Mouse (Mus musculus): ENCODE measurements around the gene Sgcd. TPM values are rescaled to one million over a fixed set of nuclear protein-coding genes. Genes with fewer than 3 reads are reported as not detected.

The Sgcd gene
- polyA plus RNA-seq, 1 experiment from 2014 or later, result 0.24 TPM

DNA sequence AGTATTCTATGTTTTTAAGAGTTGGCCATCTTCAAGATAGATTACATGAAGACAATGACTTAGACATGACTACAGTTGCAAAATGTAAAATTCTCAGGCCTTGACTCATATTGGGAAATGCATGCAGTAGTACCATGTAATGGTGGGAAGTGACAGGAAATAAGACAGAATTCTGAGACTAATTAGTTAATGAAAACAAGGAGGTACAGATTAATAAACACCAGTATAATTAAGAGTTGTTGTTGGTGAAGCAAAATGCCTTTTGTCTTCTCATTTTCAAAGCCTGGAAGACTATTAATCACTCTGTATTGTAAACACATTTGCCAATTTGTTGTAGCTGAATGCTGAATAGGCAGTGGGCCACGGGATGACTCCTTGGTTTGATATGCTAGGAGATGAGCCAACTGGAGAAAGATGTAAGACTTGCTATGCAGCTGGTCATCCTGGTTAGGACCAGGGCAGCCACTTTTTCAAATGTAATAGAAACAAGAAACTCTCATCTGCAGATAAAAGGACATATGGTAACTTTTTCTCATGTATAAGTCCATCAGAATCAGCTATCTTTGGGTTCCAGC is 983.4 kb downstream of the Sgcd start:
- Histone ChIP-seq H3K27ac (replicated peaks) (no peak overlapping the region), H3K4me1 (replicated peaks) (no peaks in the 10 kb centered on the region), H3K4me3 (replicated peaks) (no peak overlapping the region), H3K36me3 (replicated peaks) (no peaks in the 10 kb centered on the region), H3K9ac (no peak overlapping the region), H3K9me3 (replicated peaks) (no peaks in the 10 kb centered on the region), H3K4me2 (no peak overlapping the region), H3K27me3 (no peaks in the 10 kb centered on the region)
- 45% methylated on average over 1 of the region's 1 CpGs for WGBS (ENCODE audit: insufficient replicate concordance)
- ATAC-seq (ENCODE audit: insufficient read depth), result no peak

DNA sequence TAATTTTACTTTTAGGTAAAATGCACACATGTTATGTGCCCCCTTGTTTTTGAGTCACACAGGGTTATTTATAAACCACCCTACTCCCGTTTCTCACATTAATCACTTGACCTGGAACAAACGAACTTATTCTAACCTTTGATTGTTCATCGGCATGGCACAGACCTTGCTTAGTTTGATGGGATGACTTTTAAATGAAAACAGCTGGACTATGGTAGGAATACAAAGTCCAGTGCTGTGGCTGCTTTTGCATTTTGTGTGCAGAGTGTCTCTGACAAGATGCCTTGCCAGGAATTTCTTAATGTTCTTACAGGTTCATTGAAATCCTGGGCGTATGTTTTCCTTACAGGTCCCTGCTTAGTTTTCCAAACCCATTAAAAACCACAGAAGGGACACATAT is 1049.5 kb downstream of the Sgcd start:
- no peaks in the 10 kb centered on the region for H3K36me3 ChIP-seq (replicated peaks)
- H3K4me3 ChIP-seq (replicated peaks), result no peak overlapping the region
- no peaks in the 10 kb centered on the region for H3K4me1 ChIP-seq (replicated peaks)
- no peak for ATAC-seq (ENCODE audit: insufficient read depth)
- H3K4me2 ChIP-seq, result no peak overlapping the region
- H3K9ac ChIP-seq, result no peak overlapping the region
- 51% methylated on average over 4 of the region's 4 CpGs for WGBS (ENCODE audit: insufficient replicate concordance)
- no peaks in the 10 kb centered on the region for H3K27me3 ChIP-seq
- H3K27ac ChIP-seq (replicated peaks), result no peak overlapping the region
- no peaks in the 10 kb centered on the region for H3K9me3 ChIP-seq (replicated peaks)

GRCm38 (mm10) chr11:46924946-46925345 is 1063.8 kb downstream of the Sgcd start:
- Histone ChIP-seq H3K4me1 (replicated peaks) (no peaks in the 10 kb centered on the region), H3K27me3 (no peaks in the 10 kb centered on the region), H3K9me3 (replicated peaks) (no peaks in the 10 kb centered on the region), H3K4me2 (no peak overlapping the region), H3K36me3 (replicated peaks) (no peaks in the 10 kb centered on the region), H3K9ac (no peak overlapping the region), H3K4me3 (replicated peaks) (no peak overlapping the region), H3K27ac (replicated peaks) (no peak overlapping the region)
- WGBS (ENCODE audit: insufficient replicate concordance), result 68% methylated on average over 1 of the region's 1 CpGs
- no peak for ATAC-seq (ENCODE audit: insufficient read depth)

DNA sequence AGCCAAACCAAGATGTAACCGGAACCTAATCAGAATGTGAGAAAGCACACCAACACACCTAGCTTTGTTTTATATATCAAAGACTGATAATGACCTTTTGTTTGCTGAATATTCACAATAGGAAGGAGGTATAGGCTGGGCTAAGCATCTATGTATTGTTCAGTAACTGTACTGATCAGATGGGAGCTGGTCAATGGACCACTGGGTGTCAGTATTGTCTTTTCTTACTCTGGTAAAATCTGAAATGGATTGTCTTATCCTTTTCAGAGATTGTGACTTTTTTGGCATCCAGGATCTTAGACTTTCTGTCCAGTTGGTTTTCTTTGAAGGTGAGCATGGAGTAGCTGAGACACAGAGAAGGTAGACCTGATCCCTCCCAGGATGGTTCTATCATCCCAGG is 1068.5 kb downstream of the Sgcd start:
- Histone ChIP-seq H3K4me3 (replicated peaks) (no peak overlapping the region), H3K4me1 (replicated peaks) (no peaks in the 10 kb centered on the region), H3K27ac (replicated peaks) (no peak overlapping the region), H3K9me3 (replicated peaks) (no peaks in the 10 kb centered on the region), H3K27me3 (no peaks in the 10 kb centered on the region), H3K36me3 (replicated peaks) (no peaks in the 10 kb centered on the region), H3K4me2 (no peak overlapping the region), H3K9ac (no peak overlapping the region)
- ATAC-seq (ENCODE audit: insufficient read depth), result no peak
- WGBS (ENCODE audit: insufficient replicate concordance), result 65% methylated on average over 1 of the region's 1 CpGs

- Histone ChIP-seq H3K4me3 (replicated peaks) (no peak overlapping the region), H3K4me1 (replicated peaks) (no peaks in the 10 kb centered on the region), H3K36me3 (replicated peaks) (no peaks in the 10 kb centered on the region), H3K27me3 (no peaks in the 10 kb centered on the region), H3K9ac (no peak overlapping the region), H3K9me3 (replicated peaks) (no peaks in the 10 kb centered on the region), H3K27ac (replicated peaks) (no peak overlapping the region), H3K4me2 (no peak overlapping the region)
- no peak for ATAC-seq (ENCODE audit: insufficient read depth)
- WGBS (ENCODE audit: insufficient replicate concordance), result 58% methylated on average over 5 of the region's 5 CpGs
Measured at GRCm38 (mm10) chr11:46912656-46913237, 1076.0 kb downstream of the Sgcd start.

- Histone ChIP-seq H3K4me1 (replicated peaks) (no peaks in the 10 kb centered on the region), H3K4me3 (replicated peaks) (no peak overlapping the region), H3K36me3 (replicated peaks) (no peaks in the 10 kb centered on the region), H3K27me3 (no peaks in the 10 kb centered on the region), H3K4me2 (no peak overlapping the region), H3K9ac (no peak overlapping the region), H3K27ac (replicated peaks) (no peak overlapping the region), H3K9me3 (replicated peaks) (no peaks in the 10 kb centered on the region)
- ATAC-seq (ENCODE audit: insufficient read depth), result no peak
- 62% methylated on average over 1 of the region's 1 CpGs for WGBS (ENCODE audit: insufficient replicate concordance)
Measured at GRCm38 (mm10) chr11:46904281-46904680, 1084.5 kb downstream of the Sgcd start.

- ATAC-seq (ENCODE audit: insufficient read depth), result no peak
- no peaks in the 10 kb centered on the region for H3K4me1 ChIP-seq (replicated peaks)
- H3K9ac ChIP-seq, result no peak overlapping the region
- no peak overlapping the region for H3K4me3 ChIP-seq (replicated peaks)
- no peak overlapping the region for H3K4me2 ChIP-seq
- no peak overlapping the region for H3K27ac ChIP-seq (replicated peaks)
- no peaks in the 10 kb centered on the region for H3K9me3 ChIP-seq (replicated peaks)
- WGBS (ENCODE audit: insufficient replicate concordance), result 67% methylated on average over 3 of the region's 3 CpGs
- H3K36me3 ChIP-seq (replicated peaks), result no peaks in the 10 kb centered on the region
- H3K27me3 ChIP-seq, result no peaks in the 10 kb centered on the region
Measured at GRCm38 (mm10) chr11:46889093-46889492, 1099.7 kb downstream of the Sgcd start.

- no peak overlapping the region for H3K27ac ChIP-seq (replicated peaks)
- no peaks in the 10 kb centered on the region for H3K27me3 ChIP-seq
- H3K36me3 ChIP-seq (replicated peaks), result no peaks in the 10 kb centered on the region
- no peaks in the 10 kb centered on the region for H3K4me1 ChIP-seq (replicated peaks)
- H3K9me3 ChIP-seq (replicated peaks), result no peaks in the 10 kb centered on the region
- no peak for ATAC-seq (ENCODE audit: insufficient read depth)
- H3K4me2 ChIP-seq, result no peak overlapping the region
- no peak overlapping the region for H3K9ac ChIP-seq
- H3K4me3 ChIP-seq (replicated peaks), result no peak overlapping the region
- 46% methylated on average over 2 of the region's 2 CpGs for WGBS (ENCODE audit: insufficient replicate concordance)
Measured at GRCm38 (mm10) chr11:46882456-46882855, 1106.3 kb downstream of the Sgcd start.

- H3K9me3 ChIP-seq (replicated peaks), result no peaks in the 10 kb centered on the region
- no peaks in the 10 kb centered on the region for H3K27me3 ChIP-seq
- H3K27ac ChIP-seq (replicated peaks), result no peak overlapping the region
- H3K9ac ChIP-seq, result no peak overlapping the region
- no peaks in the 10 kb centered on the region for H3K36me3 ChIP-seq (replicated peaks)
- ATAC-seq (ENCODE audit: insufficient read depth), result no peak
- no peak overlapping the region for H3K4me2 ChIP-seq
- H3K4me3 ChIP-seq (replicated peaks), result no peak overlapping the region
- H3K4me1 ChIP-seq (replicated peaks), result no peaks in the 10 kb centered on the region
- 58% methylated on average over 1 of the region's 1 CpGs for WGBS (ENCODE audit: insufficient replicate concordance)
Measured at GRCm38 (mm10) chr11:46875774-46876173, 1113.0 kb downstream of the Sgcd start.

DNA sequence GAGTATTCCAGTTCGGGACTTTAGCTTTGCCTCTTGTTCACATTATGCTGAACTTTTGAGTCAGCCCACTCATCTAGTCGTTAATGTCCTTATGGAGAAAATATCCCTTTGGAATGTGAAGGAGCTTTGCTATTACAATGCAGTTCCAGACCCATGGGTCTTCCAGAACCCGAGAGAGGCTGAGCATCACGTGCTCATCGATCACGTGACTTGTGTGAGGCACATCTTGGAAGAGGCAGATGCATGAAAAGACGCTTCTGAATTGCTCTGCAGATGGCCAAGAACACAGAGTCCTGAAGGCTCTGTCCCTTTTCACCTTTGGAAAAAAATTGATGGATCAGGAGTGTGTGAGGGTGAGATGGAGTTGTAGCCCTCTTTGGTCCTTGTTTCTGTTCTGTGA is 1120.2 kb downstream of the Sgcd start:
- H3K4me1 ChIP-seq (replicated peaks), result no peaks in the 10 kb centered on the region
- WGBS (ENCODE audit: insufficient replicate concordance), result 55% methylated on average over 7 of the region's 7 CpGs

DNA sequence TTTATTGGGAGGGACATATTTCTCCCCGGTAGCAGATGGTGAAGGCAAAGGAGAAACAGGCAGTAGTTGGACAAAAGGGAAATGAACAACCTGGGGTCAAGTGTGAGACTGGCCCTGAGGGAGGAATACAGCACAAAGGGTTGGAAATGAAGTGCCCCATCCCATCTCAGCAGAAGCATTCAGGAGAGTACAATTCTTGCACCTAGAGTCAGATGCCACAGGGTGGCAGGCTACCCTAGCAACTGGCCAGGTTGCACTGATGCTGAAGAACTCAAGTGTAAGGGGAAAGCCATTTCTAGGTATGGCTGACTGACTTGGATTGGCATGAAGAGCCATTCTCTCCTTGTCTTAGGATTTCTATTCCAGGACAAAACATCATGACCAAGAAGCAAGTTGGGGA is 1124.0 kb downstream of the Sgcd start:
- Histone ChIP-seq H3K9ac (no peak overlapping the region), H3K4me3 (replicated peaks) (no peak overlapping the region), H3K9me3 (replicated peaks) (no peaks in the 10 kb centered on the region), H3K4me2 (no peak overlapping the region), H3K36me3 (replicated peaks) (no peaks in the 10 kb centered on the region), H3K27ac (replicated peaks) (no peak overlapping the region), H3K4me1 (replicated peaks) (no peaks in the 10 kb centered on the region), H3K27me3 (no peaks in the 10 kb centered on the region)
- WGBS (ENCODE audit: insufficient replicate concordance), result 54% methylated on average over 1 of the region's 1 CpGs
- no peak for ATAC-seq (ENCODE audit: insufficient read depth)

More for the DNA sequence above, 1120.2 kb downstream of the Sgcd start:
- ATAC-seq (ENCODE audit: insufficient read depth), result no peak
- H3K27ac ChIP-seq (replicated peaks), result no peak overlapping the region
- no peak overlapping the region for H3K4me3 ChIP-seq (replicated peaks)
- no peaks in the 10 kb centered on the region for H3K36me3 ChIP-seq (replicated peaks)
- H3K4me2 ChIP-seq, result no peak overlapping the region
- no peak overlapping the region for H3K9ac ChIP-seq
- H3K9me3 ChIP-seq (replicated peaks), result no peaks in the 10 kb centered on the region
- H3K27me3 ChIP-seq, result no peaks in the 10 kb centered on the region
